Mouse (Mus musculus) E14TG2a.4 (cell line): Measurements from ENCODE around the gene Opa3.

Experiments
- CTCF ChIP-seq: conservative IDR thresholded peaks from 2 replicates; pipeline ENCODE4 v1.5.1; 2014; ENCODE audit warnings: low read length
- NANOG ChIP-seq: IDR thresholded peaks from 2 replicates; pipeline ENCODE4 v1.6.1; 2014; ENCODE audit warnings: borderline replicate concordance, low read length, mixed read lengths

- TF ChIP-seq NANOG (no peak), CTCF (no peak)
These were observed 76.6 kb downstream of the Opa3 start for GRCm38 (mm10) chr7:19304501-19305412.
